Mouse (Mus musculus): ENCODE data around the gene Sephs2.

GRCm38 (mm10) chr7:127256518-127256917, 17.3 kb downstream of the Sephs2 start:
- no peak for TF ChIP-seq POLR2A (IDR thresholded peaks at IDR 0.05; ENCODE audit: low read depth, low read length)
- no peak for TF ChIP-seq CTCF (IDR thresholded peaks at IDR 0.05; ENCODE audit: extremely low read depth, insufficient read length, insufficient replicate concordance, low read depth, low read length)

Data from small intestine, adult 2 months (tissue).